Mouse (Mus musculus) bone marrow macrophage, adult 2 months (primary cell): ENCODE measurements around the gene Acsm2. TPM values are rescaled to one million over a fixed set of nuclear protein-coding genes. Genes with fewer than 3 reads are reported as not detected.
"Not testable (repeated sequence)": the region's sequence is repeated elsewhere in the genome, so short reads cannot be mapped to it uniquely, and the experiment has no call there.

Source experiments
- H3K27ac ChIP-seq: 2 replicates; pipeline ENCODE4 v1.5.1; 2012; ENCODE audit warnings: low read depth, low read length; ENCODE audit not compliant: insufficient read depth
- H3K4me1 ChIP-seq: 2 replicates; pipeline ENCODE4 v1.6.1; 2012; ENCODE audit warnings: low read length; ENCODE audit not compliant: control insufficient read depth, insufficient read depth
- H3K4me3 ChIP-seq: 2 replicates; pipeline ENCODE4 v1.5.1; 2012; ENCODE audit warnings: mild to moderate bottlenecking, low read length, moderate library complexity; ENCODE audit not compliant: insufficient read depth
- CTCF ChIP-seq: IDR thresholded peaks from 2 replicates; pipeline ENCODE4 v1.5.1; 2012; ENCODE audit warnings: low read depth, mild to moderate bottlenecking, low read length, moderate library complexity
- POLR2A ChIP-seq: IDR thresholded peaks from 2 replicates; pipeline ENCODE4 v1.6.1; 2012; ENCODE audit warnings: mild to moderate bottlenecking, low read depth, low read length, borderline replicate concordance
- polyA plus RNA-seq: library from polyadenylated mRNA; stranded (reverse); fragments of >200 nt; gene quantifications from 2 replicates; pipeline ENCODE4 v1.2.4, GENCODE M21; 2012; ENCODE audit not compliant: missing spikeins, insufficient read depth, insufficient read length

Gene Acsm2
- polyA plus RNA-seq, 1 experiment, result not detected

DNA sequence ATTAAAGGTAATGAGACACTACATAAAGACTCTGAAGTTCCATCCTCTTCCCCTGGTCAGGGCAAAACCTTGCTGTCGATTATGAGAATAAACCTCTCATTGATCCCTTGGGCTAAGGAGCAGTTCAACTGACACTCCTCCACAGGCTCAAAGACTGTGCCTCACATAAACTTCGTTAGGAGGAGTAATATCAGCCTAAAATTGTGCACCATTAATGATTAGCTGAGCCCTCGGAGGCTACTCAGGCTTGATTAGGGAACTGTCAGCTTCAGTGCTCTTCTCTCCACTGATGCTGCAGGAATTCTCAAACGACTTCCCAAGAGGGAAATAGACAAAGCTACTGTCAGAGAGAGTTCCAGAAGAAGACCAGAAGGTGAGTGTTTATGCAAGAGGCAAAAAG lies 7.3 kb downstream of the Acsm2 start:
- Histone ChIP-seq H3K4me1 (no peaks in the 10 kb centered on the region), H3K4me3 (no peak overlapping the region), H3K27ac (no peak overlapping the region)
- TF ChIP-seq CTCF (no peak), POLR2A (no peak)

DNA sequence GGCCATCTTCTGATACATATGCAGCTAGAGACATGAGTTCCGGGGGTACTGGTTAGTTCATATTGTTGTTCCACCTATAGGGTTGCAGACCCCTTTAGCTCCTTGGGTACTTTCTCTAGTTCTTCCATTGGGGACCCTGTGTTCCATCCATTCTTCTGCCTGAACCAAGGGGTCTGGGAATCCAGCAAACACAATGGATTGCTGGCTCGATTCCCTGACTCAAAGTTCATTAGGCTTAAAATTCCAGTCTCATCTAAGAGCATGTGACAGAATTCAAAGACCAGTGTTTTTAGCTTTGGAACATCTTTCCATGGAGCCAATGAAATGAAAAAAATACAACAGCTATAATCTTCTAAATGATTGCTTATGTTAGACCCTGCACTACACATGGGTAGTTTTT lies 8.3 kb downstream of the Acsm2 start:
- H3K4me1 ChIP-seq, H3K27ac ChIP-seq, H3K4me3 ChIP-seq: not testable (repeated sequence)

DNA sequence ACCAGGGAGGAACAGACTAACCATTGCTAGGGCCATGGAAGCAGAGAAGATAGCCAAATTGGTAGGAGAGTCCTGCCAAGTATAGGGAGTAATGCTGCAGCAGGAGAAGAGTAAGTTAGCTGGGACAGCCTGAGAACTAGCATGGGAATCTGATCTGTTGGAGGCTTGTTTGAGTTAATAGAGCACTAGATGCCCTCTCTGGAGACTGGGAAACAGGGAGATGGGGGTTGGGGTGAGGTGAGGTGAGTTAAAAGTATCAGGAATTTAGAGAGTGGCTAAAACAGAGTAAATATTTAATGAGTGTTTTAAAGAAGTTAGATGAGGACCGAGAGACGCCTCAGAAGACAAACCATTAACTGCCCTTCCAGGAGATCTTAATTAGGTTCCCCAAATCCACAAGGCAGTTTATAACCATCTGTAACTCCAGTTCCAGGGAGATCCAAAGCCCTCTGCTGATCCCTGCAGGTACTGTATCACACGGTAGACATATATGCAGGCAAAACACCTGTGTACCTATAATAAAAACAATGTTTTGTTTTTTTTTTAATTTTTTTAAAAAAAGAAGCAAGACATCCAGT lies 40.5 kb downstream of the Acsm2 start:
- no peaks in the 10 kb centered on the region for H3K4me1 ChIP-seq
- no peak overlapping the region for H3K4me3 ChIP-seq
- TF ChIP-seq CTCF (no peak), POLR2A (no peak)
- H3K27ac ChIP-seq, result no peak overlapping the region

DNA sequence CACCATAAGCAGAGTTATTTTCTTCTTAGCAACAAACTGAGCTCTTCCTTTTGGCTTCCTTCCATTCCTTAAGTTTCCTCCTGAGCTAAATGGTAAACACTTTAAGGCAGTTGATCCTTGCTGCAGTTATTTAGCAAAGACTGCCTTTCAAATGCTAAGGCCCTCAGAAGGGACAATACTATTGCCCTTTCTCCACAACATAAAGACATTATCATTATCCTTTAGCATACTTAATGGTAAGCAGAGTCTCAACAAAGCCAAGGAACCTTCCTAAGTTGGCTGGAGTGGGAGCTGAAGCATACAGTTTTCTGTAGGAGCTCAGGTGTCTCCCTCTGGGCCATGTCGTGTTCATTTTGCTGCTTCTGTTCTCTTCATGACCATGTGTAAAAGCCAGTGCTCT lies 41.2 kb downstream of the Acsm2 start:
- H3K27ac ChIP-seq, result no peak overlapping the region
- H3K4me3 ChIP-seq, result no peak overlapping the region
- TF ChIP-seq CTCF, result no peak
- no peak for TF ChIP-seq POLR2A
- no peaks in the 10 kb centered on the region for H3K4me1 ChIP-seq

DNA sequence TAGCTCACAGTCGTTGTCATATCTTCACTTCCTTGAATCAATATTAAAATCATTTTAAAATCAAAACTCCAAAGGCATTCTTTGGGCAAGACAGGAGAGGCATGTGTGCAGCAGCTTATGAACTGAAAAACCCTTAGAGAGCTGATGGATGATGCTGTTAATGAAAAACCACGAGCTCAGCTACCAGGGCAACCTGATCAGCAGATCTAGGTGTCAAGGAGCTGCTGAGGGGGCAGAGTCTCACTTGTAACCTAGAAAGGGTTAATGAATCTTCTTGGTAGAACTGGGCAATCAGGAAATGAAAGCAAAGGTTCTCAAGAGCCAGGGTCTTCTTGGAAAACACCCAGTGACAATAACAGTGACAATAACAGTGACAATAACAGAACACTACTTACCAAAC lies 42.4 kb downstream of the Acsm2 start:
- Histone ChIP-seq H3K4me1 (no peaks in the 10 kb centered on the region), H3K27ac (no peak overlapping the region), H3K4me3 (no peak overlapping the region)
- TF ChIP-seq CTCF (no peak), POLR2A (no peak)

DNA sequence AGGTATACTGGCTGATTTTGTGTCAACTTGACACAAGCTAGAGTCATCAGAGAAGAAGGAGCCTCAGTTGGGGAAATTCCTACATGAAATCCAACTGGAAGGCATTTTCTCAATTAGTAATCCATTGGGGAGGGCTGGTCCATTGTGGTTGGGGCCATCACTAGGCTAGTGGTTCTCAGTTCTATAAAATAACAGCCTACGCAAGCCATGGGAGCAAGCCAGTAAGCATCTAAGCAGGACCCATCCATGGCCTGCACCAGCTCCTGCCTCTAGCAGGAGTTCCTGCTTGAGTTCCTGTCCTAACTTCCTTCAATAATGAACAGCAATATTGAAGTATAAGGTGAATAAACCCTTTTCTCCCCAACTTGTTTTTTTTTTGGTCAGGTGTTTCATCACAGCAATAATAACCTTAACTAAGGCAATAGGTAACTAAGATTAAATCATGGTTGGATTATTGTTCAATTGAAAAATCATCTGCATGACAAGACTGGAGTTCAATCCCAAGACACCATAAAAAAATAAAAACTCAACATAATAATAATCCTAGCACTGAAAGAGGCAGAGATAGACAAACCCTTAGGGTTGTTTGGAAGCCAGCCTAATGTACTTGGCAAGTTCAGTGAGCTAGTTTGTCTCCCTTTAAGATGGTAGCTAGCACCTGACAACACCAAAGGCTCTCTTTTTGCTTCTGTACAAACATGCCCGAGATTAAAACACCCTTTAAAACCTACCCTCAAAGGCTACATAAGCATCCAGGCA lies 47.2 kb downstream of the Acsm2 start:
- TF ChIP-seq POLR2A, result no peak
- no peak overlapping the region for H3K27ac ChIP-seq
- H3K4me3 ChIP-seq, result no peak overlapping the region
- no peaks in the 10 kb centered on the region for H3K4me1 ChIP-seq

DNA sequence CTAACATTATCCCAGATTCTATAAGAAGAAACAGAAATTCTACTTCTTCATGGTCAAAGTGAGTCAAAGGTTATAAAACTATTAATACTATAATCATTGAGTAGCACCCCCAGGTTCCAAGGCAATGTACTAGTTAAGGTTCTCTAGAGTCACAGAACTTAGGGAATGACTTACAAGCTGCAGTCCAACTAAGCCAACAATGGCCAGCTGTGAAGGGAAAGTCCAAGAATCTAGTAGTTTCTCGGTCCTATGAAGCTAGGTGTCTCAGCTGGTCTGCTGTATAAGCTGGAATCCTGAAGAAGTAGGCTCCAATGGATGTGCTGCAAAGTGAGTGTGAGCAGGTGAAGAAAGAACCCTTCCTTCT lies 47.8 kb downstream of the Acsm2 start:
- no peak overlapping the region for H3K4me3 ChIP-seq
- H3K27ac ChIP-seq, result no peak overlapping the region
- H3K4me1 ChIP-seq, result no peaks in the 10 kb centered on the region
- no peak for TF ChIP-seq CTCF
- no peak for TF ChIP-seq POLR2A

DNA sequence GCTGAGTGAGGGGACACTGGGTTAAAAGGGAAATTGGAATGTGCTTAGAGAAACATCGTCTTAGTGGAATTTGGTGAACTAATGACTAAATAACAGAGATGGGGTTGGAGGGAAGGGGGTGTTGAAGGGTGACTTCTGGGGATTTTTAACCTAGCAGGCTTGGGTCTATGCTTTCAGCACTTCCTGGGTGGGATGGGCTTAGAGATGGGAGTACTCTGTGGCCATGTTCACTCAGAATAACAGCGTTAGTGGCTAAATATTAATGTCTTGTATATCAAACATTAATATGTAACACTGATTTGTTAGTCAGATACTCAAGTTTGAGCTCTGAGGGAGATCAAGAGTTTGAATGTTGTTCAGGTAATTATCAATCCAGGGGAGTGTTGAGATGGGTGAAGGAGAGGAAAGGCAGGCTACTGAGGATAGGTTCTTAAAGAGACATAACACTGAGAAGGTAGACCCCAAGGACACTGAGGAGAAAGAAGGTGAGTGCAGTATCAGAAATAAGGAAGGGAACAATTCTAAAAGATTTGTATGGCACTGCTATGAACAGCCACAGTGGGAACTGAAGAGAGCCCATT lies 50.9 kb downstream of the Acsm2 start:
- Histone ChIP-seq H3K4me1 (no peaks in the 10 kb centered on the region), H3K27ac (no peak overlapping the region), H3K4me3 (no peak overlapping the region)
- TF ChIP-seq POLR2A, result no peak
- no peak for TF ChIP-seq CTCF

DNA sequence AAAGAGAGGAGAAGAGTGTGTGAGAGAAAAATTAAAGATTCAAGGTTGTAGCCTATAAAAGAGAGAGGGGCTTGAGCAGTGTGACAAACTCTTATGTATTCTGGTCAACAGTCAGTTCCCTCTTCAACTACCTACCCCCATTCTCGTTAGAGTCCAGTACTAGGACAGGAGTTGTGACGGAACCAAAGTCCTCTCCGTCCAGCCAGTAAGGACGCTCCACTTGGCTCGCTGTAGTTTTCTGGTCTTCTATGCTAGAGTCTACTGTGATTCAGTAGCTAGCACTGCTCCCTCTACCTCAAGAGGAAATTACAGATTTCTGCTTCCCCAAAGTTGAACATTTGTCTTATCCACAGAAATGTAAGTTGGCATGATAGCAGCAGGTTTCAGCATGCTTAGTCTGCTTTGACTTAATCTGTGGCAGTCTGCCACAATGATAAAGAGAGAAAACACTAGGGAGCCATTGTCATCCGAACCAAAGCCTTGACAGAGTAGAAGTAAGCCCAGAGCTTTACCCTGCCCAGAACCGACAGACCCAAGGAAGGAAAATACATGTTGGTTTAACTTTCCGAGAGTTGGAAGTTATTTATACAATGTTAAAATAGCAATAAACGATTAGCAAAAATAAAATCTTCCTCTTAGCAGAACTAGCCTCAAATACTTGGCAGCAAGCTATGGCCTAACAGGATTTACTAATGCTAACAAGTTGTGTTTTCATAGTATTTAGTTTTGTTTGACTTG lies 52.0 kb downstream of the Acsm2 start:
- no peak overlapping the region for H3K27ac ChIP-seq
- TF ChIP-seq CTCF, result no peak
- TF ChIP-seq POLR2A, result no peak
- no peak overlapping the region for H3K4me3 ChIP-seq
- H3K4me1 ChIP-seq, result no peaks in the 10 kb centered on the region

DNA sequence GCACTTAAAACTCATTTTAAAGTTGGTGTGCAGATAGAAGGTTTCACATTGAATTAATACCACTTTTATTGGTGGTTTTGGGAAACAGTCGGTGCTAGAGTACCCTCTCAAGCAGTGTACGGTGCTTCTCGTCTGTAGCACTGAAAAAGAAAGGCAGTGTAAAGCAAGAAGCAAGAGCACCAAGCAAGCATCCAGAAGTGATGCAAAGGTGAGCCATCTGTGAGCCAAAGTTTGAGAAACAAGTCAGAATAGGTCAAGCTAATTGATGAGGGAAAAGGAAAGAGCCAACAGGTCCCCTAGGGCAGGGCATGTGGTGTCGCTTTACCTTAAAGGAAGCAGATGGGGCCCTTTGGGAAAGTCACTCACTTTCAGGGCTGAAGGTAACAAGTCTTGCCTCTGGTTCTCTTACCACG lies 52.5 kb downstream of the Acsm2 start, which contains the start of gene Acsm1:
TSS of gene Acsm1 (plus strand) at position 363 of the 413 bp plus-strand sequence.
- no peak within 1 kb of the TSS for H3K4me3 ChIP-seq
- no peaks in the 10 kb centered on the region for H3K4me1 ChIP-seq
- H3K27ac ChIP-seq, result no peak within 1 kb of the TSS
- TF ChIP-seq POLR2A, result no peak
- TF ChIP-seq CTCF, result no peak
